Mouse (Mus musculus) lung, embryonic 14.5 days (tissue): ENCODE measurements around the gene Slc25a43. TPM values are rescaled to one million over a fixed set of nuclear protein-coding genes. Genes with fewer than 3 reads are reported as not detected.
"Not testable (repeated sequence)": the region's sequence is repeated elsewhere in the genome, so short reads cannot be mapped to it uniquely, and the experiment has no call there.

Experiments
- ATAC-seq: fragments of 200-750 bp; cut with Nextera tagmentation; 2 replicates; pipeline ENCODE4 v1.8.0; 2017; ENCODE audit warnings: mild to moderate bottlenecking, moderate TSS enrichment, moderate library complexity; ENCODE audit not compliant: insufficient read depth
- DNase-seq: peaks from one replicate; pipeline ENCODE4 v3.0.0-alpha.2; 2015
- H3K27ac ChIP-seq: fragments of 300-500 bp; sonication (generic); 2 replicates; pipeline ENCODE4 v1.5.1; 2014; ENCODE audit warnings: low read depth, mild to moderate bottlenecking, moderate library complexity
- H3K27me3 ChIP-seq: fragments of 300-500 bp; sonication (generic); 2 replicates; pipeline ENCODE4 v1.6.1; 2014; ENCODE audit warnings: low read length, control low read depth; ENCODE audit not compliant: insufficient read depth
- H3K36me3 ChIP-seq: fragments of 300-500 bp; sonication (generic); 2 replicates; pipeline ENCODE4 v1.6.1; 2014; ENCODE audit warnings: control low read depth; ENCODE audit not compliant: insufficient read depth
- H3K4me1 ChIP-seq: fragments of 300-500 bp; sonication (generic); 2 replicates; pipeline ENCODE4 v1.6.1; 2014; ENCODE audit warnings: antibody characterized with exemption, control low read depth; ENCODE audit not compliant: insufficient read depth
- H3K4me2 ChIP-seq: fragments of 300-500 bp; sonication (generic); 2 replicates; pipeline ENCODE4 v1.6.1; 2014; ENCODE audit warnings: mild to moderate bottlenecking
- H3K4me3 ChIP-seq: fragments of 300-500 bp; sonication (generic); 2 replicates; pipeline ENCODE4 v1.5.1; 2014; ENCODE audit warnings: low read depth, low read length
- H3K9ac ChIP-seq: fragments of 300-500 bp; sonication (generic); 2 replicates; pipeline ENCODE4 v1.6.1; 2014
- H3K9me3 ChIP-seq: fragments of 300-500 bp; sonication (generic); 2 replicates; pipeline ENCODE4 v1.6.1; 2016; ENCODE audit warnings: low read depth, low read length, control low read depth
- CTCF ChIP-seq: IDR thresholded peaks from 2 replicates; pipeline ENCODE4 v1.5.1; 2016; ENCODE audit warnings: antibody characterized with exemption, low read depth
- WGBS: fragments of 180-500 bp; shearing (Covaris S2); extraction: QIAGEN DNeasy Blood & Tissue Kit; methylation state at CpG from one replicate; pipeline ENCODE4 v1.1.7; 2014; 5-methylcytosine and 5-hydroxymethylcytosine counted together
- polyA plus RNA-seq: library from polyadenylated mRNA; unstranded; fragments of >200 nt; fragmentation: Nextera tagmentation; extraction: Ambion mirVana; gene quantifications from 2 replicates; pipeline ENCODE4 v1.2.1, GENCODE M21; 2014

Gene Slc25a43
- polyA plus RNA-seq, 1 experiment from 2014 or later = 0.92 TPM

DNA sequence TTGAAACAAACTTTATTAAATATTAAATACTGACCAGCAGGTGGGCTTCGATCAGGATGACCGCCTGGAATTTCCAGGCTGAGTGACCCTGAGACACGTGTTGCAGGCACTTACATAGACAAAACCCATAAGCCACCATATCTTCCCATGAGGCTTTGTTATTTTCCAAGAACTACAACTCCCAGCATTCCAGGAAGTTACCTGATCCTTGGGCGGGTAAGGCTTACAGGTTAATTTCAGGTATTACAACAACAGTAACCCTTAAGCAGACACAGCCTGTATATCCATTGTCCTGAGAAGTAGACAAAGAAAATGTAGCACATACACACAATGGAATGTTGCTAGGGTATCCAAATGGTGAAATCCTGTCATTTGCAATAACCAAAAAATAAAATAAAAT lies 45.9 kb downstream of the Slc25a43 start:
- no peaks in the 10 kb centered on the region for H3K36me3 ChIP-seq
- H3K4me3 ChIP-seq = no peak overlapping the region
- no peak for ATAC-seq
- no peak for TF ChIP-seq CTCF
- no peaks in the 10 kb centered on the region for H3K27me3 ChIP-seq
- no peaks in the 10 kb centered on the region for H3K9me3 ChIP-seq
- no peak overlapping the region for H3K4me2 ChIP-seq
- H3K4me1 ChIP-seq = no peaks in the 10 kb centered on the region
- WGBS = 61% methylated on average over 4 of the region's 4 CpGs
- DNase-seq = no peak
- H3K9ac ChIP-seq = no peak overlapping the region
- H3K27ac ChIP-seq = no peak overlapping the region

DNA sequence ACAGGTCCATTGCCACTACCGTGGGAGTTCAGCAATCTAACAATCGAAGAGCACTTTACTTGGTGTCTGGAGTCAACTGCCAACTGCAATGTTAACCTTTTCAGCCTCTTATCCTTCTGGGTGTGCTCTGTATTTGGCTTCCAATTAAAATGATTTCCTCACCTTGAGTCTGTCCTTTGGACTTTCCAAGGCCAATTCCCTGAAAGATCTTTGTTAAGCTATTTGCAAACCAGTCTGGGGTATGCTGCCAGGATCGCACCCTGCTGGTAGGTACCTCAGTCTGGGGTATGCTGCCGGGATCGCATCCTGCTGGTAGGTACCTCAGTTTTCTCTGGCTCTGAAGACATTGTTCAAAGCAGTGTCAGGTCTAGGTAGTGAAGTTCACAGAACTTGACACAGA lies 51.1 kb downstream of the Slc25a43 start:
- TF ChIP-seq CTCF = no peak
- peaks cover 12% of the 10 kb centered on the region; the same call in 1 of the 2 replicates for H3K36me3 ChIP-seq
- H3K4me3 ChIP-seq = no peak overlapping the region
- no peak for DNase-seq
- H3K4me1 ChIP-seq = no peaks in the 10 kb centered on the region
- 52% methylated on average over 5 of the region's 5 CpGs for WGBS
- no peak for ATAC-seq
- H3K4me2 ChIP-seq = no peak overlapping the region
- no peaks in the 10 kb centered on the region for H3K27me3 ChIP-seq
- H3K9ac ChIP-seq = no peak overlapping the region
- H3K9me3 ChIP-seq = no peaks in the 10 kb centered on the region
- H3K27ac ChIP-seq = no peak overlapping the region

DNA sequence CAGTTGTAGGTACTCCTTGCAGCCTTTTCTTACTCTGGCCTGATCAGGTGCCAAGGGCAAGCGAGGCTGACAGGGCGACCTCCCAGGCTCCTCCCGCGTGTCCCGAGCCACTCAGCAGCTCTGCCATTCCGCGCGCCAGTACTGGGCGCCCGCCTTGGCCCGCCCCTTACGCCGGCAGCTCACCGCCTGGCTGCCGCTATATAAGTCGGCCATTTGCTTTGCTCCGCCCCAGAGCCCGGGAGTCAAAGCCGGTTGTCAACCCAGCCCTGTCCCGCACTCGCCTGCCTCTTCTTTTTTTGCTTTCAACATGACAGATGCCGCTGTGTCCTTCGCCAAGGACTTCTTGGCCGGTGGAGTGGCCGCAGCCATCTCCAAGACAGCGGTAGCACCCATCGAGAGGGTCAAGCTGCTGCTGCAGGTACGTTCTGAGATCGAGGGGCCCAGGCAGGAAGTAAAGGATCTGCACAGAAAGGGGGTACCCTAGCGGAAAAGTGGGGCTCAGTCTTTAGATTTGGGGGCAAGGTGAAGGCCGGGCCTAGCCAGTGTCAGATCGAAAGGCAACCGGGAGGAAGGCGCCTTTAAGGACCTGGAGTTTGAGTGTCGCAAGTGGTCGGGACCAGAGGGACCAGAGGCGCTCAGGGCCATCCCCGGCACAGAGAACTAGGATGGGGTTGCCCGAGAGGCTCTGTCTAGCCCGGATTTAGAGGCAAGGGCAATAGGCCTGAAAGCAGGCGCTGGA lies 52.1 kb downstream of the Slc25a43 start, which contains the start of gene Slc25a5:
Gene Slc25a5 (plus strand): TSS at position 228 of the 739 bp plus-strand sequence.
- peaks cover 12% of the 10 kb centered on the region; the same call in 1 of the 2 replicates for H3K36me3 ChIP-seq
- H3K27ac ChIP-seq = peak within 1 kb of the TSS; percentile 92
- no peaks in the 10 kb centered on the region for H3K27me3 ChIP-seq
- H3K4me3 ChIP-seq = peak within 1 kb of the TSS; percentile 60
- TF ChIP-seq CTCF = no peak
- no peaks in the 10 kb centered on the region for H3K4me1 ChIP-seq
- H3K9me3 ChIP-seq = no peaks in the 10 kb centered on the region
- peak within 1 kb of the TSS; percentile 61 for H3K4me2 ChIP-seq
- ATAC-seq = peak; percentile 97
- 12% methylated on average over 41 of the region's 41 CpGs for WGBS
- DNase-seq = peak; percentile 91
- peak within 1 kb of the TSS; percentile 68 for H3K9ac ChIP-seq

- Histone ChIP-seq H3K4me1 (no peaks in the 10 kb centered on the region), H3K36me3 (peaks cover 12% of the 10 kb centered on the region; the same call in 1 of the 2 replicates), H3K4me3 (peak overlapping the region; percentile 60), H3K4me2 (peak overlapping the region; percentile 61), H3K27ac (peak overlapping the region; percentile 92), H3K27me3 (no peaks in the 10 kb centered on the region), H3K9me3 (no peaks in the 10 kb centered on the region), H3K9ac (peak overlapping the region; percentile 68)
- TF ChIP-seq CTCF = peak; percentile 73
- peak; percentile 88 for DNase-seq
- WGBS = 10% methylated on average over 41 of the region's 41 CpGs
- ATAC-seq = peak; percentile 85
These were observed 52.7 kb downstream of the Slc25a43 start for GRCm38 (mm10) chrX:36796163-36796581.

- H3K27me3 ChIP-seq, DNase-seq, ATAC-seq, H3K9me3 ChIP-seq, H3K4me1 ChIP-seq: not testable (repeated sequence)
- peak overlapping the region; percentile 68 for H3K9ac ChIP-seq
- H3K36me3 ChIP-seq = peaks cover 12% of the 10 kb centered on the region; the same call in 1 of the 2 replicates
- WGBS = 60% methylated on average over 8 of the region's 8 CpGs
- peak overlapping the region; percentile 60 for H3K4me3 ChIP-seq
- peak overlapping the region; percentile 61 for H3K4me2 ChIP-seq
- peak overlapping the region; percentile 30; the same call in 1 of the 2 replicates for H3K27ac ChIP-seq
These were observed 53.3 kb downstream of the Slc25a43 start for GRCm38 (mm10) chrX:36796734-36797133.

- no peak for DNase-seq
- no peak overlapping the region for H3K4me2 ChIP-seq
- no peaks in the 10 kb centered on the region for H3K27me3 ChIP-seq
- no peak for ATAC-seq
- H3K4me1 ChIP-seq = no peaks in the 10 kb centered on the region
- H3K4me3 ChIP-seq = no peak overlapping the region
- H3K9ac ChIP-seq = no peak overlapping the region
- 34% methylated on average over 6 of the region's 6 CpGs for WGBS
- no peaks in the 10 kb centered on the region for H3K9me3 ChIP-seq
- no peak for TF ChIP-seq CTCF
- H3K27ac ChIP-seq = no peak overlapping the region
- H3K36me3 ChIP-seq = peaks cover 12% of the 10 kb centered on the region; the same call in 1 of the 2 replicates
These were observed 55.8 kb downstream of the Slc25a43 start for GRCm38 (mm10) chrX:36799131-36799879.

GRCm38 (mm10) chrX:36803189-36803588 lies 59.7 kb downstream of the Slc25a43 start:
- Histone ChIP-seq H3K4me1 (no peaks in the 10 kb centered on the region), H3K36me3 (0 out of 2 replicates have a peak, but pooled peaks cover under 1% of the 10 kb centered on the region), H3K4me3 (no peak overlapping the region), H3K27ac (no peak overlapping the region), H3K4me2 (no peak overlapping the region), H3K9ac (no peak overlapping the region), H3K27me3 (no peaks in the 10 kb centered on the region), H3K9me3 (no peaks in the 10 kb centered on the region)
- WGBS = 74% methylated on average over 5 of the region's 5 CpGs
- DNase-seq (no peak), ATAC-seq (no peak)
- no peak for TF ChIP-seq CTCF
